Mouse (Mus musculus) large intestine, adult 2 months (tissue): ENCODE measurements around the gene Tmem210. TPM values are rescaled to one million over a fixed set of nuclear protein-coding genes. Genes with fewer than 3 reads are reported as not detected.

ENCODE experiments used
- DNase-seq: peaks from one replicate; pipeline ENCODE4 v3.0.0-alpha.2; 2012; ENCODE audit warnings: low read depth, low spot score
- WGBS: fragments of 180-500 bp; shearing (Covaris S2); methylation state at CpG from one replicate; pipeline ENCODE4 v1.1.7; 2018; 5-methylcytosine and 5-hydroxymethylcytosine counted together
- polyA plus RNA-seq: library from polyadenylated mRNA; depleted of rRNA; stranded (reverse); fragments of >200 nt; gene quantifications from 2 replicates; pipeline ENCODE4 v1.2.3, GENCODE M21; 2012

The Tmem210 gene
- polyA plus RNA-seq, 1 experiment, result not detected

DNA sequence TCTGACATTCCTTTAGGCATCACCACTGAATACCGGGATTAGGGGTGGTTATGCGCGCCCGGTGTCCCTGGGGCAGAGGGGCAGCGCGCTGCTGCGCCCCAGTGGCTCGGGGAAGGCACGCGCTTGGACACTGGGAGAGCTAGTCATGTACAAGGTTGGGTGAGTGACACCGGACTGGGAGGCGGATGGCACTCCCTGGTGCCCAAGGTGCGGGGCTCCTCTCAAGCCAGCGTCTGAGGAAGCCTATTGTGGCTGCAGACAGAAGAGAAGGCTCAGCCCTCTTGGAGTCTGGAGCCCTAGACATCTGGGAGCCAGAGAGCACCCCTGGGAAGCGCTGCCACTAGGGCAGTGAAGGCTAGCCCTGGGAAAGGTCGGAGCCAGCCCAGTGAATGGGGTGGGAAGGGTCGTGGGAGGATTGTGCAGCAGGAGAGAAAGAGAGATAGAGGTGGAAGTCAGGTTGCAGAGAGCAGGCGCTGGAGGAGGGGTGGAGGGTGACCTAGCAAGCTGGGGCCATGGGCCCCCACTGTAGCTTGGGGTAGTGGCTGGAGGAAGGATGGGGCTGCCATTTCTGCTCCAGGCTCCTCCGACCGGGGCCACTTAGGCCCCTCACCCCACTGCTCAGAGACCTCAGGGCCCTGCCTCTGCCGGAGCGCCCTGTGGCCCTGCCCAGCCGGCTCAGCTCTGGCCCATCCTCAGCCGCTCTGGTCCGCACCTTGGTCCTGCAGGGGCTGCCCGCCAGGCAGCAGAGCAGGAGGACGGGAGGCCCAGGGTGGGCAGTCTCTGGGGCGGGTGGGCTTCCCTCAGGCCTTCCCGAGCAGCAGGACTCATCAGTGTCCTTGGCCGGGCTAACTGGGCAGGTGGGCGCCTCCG lies 3.5 kb downstream of the Tmem210 start:
- WGBS, result 6% methylated on average over 32 of the region's 32 CpGs
- DNase-seq, result no peak

GRCm38 (mm10) chr2:25292054-25292544 lies 4.2 kb downstream of the Tmem210 start:
- WGBS, result 1% methylated on average over 43 of the region's 43 CpGs
- no peak for DNase-seq

DNA sequence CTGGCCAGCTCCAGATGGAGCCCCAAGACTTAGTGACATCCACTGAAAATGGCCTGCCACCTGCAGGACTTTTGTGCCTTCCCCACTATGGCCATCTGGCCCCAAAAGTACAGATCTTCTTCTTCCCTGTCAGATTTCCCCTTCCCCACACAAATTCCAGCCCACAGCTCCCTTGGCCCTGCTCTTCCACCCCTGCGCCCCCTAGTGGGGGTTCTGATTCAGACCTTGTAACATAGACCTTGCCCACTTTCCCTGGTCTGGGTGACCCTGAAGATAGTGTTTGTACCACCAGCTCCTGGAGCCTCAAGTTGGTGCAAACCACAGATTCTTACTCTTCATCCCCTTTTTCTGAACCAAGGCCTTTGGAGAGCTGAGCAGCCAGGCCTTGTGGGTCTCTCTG lies 4.9 kb downstream of the Tmem210 start:
- DNase-seq, result no peak
- WGBS, result 4% methylated on average over 1 of the region's 1 CpGs

GRCm38 (mm10) chr2:25293706-25294105 lies 5.8 kb downstream of the Tmem210 start:
- 71% methylated on average over 9 of the region's 9 CpGs for WGBS
- no peak for DNase-seq

GRCm38 (mm10) chr2:25297093-25297492 lies 9.1 kb downstream of the Tmem210 start:
- 72% methylated on average over 8 of the region's 8 CpGs for WGBS
- DNase-seq, result no peak

DNA sequence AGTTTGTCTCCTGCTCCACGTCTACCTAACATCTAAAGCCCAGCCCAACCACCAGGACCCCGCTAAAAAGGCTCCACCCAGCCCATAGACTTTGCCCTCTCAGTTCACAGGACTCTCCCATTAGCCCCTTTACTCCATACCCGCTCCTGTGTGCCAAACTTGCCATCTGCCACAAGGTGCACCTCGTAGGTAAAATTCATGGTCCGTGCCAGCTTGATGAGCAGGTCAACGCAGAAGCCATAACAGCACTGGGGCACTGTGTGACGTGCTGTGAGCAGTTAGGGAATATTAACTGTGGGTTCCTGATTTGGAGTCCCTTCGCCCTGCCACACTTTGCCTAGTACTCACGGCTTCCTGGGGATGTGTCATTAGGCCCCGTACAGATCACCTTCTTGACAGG lies 10.1 kb downstream of the Tmem210 start:
- WGBS, result 60% methylated on average over 10 of the region's 10 CpGs
- no peak for DNase-seq

GRCm38 (mm10) chr2:25303452-25303851 lies 15.5 kb downstream of the Tmem210 start:
- 68% methylated on average over 3 of the region's 3 CpGs for WGBS
- DNase-seq, result no peak

DNA sequence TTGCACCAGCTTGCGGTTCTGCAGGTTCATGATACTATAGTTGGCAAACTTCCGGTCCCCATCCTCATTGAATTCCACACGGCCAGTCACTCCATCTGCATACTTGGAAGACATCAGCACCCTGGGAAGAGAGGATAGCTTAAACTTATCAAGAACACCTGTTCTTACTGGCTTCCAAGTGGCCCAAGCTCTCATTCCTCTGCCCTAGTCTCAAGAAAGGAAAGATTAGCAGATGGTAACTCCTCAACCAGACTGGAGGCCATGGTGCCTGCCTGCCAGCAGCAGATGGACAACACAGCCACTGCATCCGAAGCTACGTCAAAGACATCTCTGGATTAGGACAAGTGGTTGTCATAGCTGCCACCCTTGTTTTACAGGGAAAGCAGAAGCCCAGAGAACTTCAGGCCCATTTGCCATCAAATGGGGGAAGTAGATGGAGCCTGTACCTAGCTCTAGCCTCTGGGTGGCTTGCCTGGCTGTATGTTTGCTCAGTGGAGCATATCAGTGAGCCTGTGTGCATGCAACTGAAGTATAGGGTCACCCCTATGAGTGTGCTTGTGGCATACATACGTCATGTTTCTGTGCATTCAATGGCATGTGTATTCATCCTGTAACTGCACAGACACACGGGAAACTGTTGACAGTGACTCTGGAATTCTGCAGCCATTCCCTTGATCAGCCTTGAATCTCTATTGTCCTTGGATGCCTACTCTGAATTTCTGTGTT lies 16.1 kb downstream of the Tmem210 start:
- no peak for DNase-seq
- 69% methylated on average over 7 of the region's 7 CpGs for WGBS

DNA sequence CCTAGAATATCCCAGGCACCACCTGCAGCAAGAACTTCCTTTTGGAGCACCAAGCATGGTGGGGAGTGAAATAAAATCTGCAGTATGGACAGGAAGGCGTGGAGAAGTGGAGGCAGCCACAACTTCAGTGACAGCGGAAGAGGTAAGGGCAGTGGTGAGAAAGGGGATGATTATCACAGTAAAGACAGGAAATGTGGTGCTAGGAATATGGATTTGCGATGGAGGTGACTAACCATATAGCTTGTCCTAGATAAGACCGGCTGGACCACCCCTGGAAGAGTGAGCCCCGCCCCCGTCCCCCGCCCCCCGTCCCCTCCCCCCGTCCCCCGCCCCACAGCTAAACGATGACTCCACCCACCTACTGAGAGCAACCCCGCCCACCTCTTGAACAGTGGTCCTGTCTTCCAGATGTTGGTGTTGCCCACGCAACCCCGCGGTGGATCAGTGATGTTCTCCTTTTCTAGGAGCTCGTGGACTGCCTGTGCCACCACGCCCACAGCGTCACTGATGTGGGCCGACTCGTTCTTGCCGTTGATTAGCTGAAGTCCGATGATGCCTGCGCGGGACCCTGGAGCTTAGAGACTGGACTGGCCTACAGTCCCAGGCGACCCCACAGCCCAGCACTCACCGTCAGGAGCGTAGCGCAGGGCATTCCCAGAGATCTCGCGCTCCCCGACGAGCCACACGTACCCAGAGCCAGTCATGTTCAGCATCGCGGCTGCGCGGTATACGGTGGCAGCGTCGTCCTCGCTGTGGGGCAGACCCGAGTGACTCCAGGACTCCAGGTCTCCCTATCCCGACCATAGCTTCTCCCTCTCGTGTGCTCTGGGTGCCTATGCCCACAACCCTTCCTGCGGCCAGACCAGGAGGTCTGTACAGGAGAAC lies 17.0 kb downstream of the Tmem210 start:
- 1% methylated on average over 45 of the region's 45 CpGs for WGBS
- no peak for DNase-seq

DNA sequence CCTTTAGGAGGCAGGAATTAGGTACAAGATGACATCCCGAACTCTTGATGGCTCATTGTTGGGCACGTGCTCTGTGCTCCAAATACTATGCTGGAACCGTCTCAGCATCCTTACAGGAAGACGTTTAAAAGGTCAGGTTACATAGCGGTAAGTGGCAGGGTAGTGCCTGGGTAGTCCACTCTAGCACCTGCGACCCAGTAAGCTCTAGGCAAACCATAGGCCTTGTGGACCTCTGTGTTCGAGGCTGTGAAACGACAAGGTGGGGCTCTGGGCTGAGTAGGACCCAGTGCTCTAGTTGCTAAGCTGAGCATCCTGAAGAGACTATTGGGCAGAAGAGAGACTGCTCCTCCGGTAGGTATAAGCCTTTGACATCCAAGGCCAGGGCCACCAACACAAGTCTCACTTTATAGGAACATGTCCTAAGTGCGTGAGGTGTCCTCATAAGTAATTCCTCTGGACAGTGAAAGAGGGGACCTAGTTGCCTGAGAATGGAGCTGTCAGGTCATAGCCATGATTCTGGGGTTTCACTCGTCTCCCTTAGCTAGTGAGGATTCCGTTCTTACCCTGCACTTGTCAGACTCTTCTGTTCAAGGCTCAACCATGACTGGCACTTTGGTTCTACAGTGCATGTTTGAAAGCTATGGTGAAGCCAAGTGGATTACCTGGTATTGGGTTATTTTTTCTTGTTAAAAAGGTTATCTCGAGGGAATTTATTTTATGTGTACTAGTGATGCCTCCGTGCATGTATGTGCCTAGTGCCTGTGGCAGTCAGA lies 17.8 kb downstream of the Tmem210 start:
- DNase-seq, result no peak
- WGBS, result 48% methylated on average over 14 of the region's 14 CpGs

DNA sequence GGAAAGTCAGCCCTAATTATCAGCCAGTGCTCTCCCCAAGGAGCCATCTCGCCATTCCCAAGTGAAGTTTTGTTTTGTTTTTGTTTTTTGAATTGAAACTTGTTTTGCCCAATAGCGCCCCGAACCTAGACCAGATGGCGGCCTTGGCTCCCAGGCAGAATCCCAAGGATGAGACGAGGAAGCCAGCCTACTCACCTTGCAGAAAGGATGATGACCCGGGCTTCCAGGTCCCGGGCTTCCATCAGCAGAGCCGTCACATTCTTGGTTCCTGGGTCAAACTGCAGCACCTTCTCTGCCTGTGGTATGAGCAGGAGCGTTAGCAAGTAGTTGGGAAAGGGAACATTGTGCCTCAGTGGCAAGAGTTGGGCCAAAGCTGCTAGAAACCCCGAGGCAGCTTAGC lies 22.2 kb downstream of the Tmem210 start:
- DNase-seq, result no peak
- 56% methylated on average over 10 of the region's 10 CpGs for WGBS

- no peak for DNase-seq
- 3% methylated on average over 22 of the region's 22 CpGs for WGBS
These were observed 23.0 kb downstream of the Tmem210 start for GRCm38 (mm10) chr2:25310969-25311368.

DNA sequence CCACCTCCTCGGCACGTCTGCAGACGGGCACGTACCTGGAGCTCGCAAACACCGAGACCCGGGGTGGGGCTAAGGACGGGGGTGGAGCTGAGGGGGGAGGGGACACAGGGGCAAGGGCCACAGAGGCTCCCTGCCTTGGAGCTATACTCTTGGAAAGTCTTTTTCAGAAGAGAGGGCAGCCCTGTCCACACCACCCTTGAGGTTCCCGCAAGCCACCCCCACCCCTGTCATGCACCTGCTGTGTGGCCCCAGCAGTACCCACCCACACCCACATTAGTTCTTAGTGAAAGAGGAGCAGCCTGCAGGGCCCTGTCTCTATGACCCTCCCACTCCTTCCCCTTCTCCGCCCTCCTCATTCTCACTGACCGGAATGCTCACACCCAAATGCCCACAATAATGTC lies 23.5 kb downstream of the Tmem210 start:
- DNase-seq, result no peak
- 5% methylated on average over 11 of the region's 11 CpGs for WGBS

GRCm38 (mm10) chr2:25318119-25318966 lies 30.4 kb downstream of the Tmem210 start:
- 5% methylated on average over 31 of the region's 31 CpGs for WGBS
- DNase-seq, result no peak

DNA sequence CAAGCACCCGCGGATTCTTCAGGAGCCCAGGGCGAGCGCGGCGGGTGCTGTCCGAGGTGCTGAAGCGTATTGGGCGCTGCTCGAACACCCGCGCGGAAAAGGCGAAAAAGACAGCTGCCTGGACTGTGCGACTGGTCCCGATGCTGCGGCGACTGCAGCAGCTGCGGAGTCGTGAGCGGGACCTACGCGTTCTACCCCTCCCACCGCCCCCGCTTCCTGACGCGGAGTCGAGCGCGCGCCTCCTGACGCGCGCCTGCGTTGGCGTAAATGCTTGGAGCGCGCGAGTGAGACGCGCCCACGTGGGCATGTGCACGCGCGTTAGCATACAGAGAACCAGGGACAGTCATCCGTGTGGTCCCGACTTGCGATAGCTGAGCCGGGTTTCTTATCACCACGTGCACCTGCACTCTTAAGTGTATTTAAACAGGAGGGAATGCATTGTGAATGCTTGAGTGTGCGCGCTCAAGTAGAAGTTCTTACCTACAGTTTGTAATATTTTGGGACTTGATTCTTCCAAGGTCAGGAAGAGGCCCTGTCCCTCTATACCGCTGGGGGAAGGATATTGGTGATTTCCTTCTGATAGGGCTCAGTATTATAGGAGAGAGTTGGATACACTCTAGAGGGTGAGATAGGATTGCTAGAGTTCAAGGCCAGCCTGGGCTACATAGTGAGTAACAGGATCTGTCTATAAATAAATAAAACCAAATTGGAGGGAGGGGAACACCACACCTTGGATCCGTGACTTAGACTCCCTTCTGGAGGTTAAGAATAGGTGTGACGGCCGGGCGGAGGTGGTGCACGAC lies 31.2 kb downstream of the Tmem210 start, which contains the start of gene Grin1:
Gene Grin1, minus strand, starts transcription at position 217 of the 803 bp plus-strand sequence.
- DNase-seq, result no peak
- WGBS, result 10% methylated on average over 58 of the region's 58 CpGs

DNA sequence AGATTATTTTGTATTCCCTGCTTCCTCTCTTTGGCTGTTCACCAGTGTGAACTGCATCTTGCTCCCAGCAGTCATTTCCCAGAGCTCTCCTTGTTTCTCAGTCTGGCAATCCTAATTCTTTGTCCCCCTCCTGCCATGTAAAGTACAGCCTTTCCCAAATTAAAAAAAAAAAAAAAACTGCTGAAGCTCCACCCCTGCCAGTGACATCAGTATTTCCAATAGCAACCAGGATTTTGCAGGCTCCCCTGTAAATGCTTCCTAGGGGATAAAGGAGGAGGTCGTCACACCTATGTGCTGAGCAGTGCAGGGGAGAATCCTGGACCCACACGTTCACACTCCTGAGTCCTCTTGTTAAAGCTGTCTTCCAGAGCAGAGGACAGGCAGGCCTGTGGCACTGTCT lies 32.1 kb downstream of the Tmem210 start:
- DNase-seq, result no peak
- 35% methylated on average over 2 of the region's 2 CpGs for WGBS

DNA sequence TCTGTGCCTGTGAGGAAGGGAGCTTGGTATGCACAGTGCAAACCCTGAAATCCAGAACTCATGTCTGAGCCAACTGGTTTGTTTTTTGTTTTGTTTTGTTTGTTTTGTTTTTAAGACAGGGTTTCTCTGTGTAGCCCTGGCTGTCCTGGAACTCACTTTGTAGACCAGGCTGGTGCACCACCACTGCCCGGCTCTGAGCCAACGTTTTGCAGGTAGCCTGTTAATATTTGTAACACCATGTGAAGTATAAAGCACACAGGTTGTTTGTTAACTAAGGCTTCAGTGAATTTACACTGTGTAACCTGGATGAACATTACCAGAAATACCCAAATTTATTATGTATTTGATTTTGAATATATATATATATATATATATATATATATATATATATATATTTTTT lies 38.1 kb downstream of the Tmem210 start:
- 58% methylated on average over 2 of the region's 2 CpGs for WGBS
- DNase-seq, result no peak
